Mouse (Mus musculus) CH12.LX (cell line): ENCODE measurements around the gene Olfr1229. TPM values are rescaled to one million over a fixed set of nuclear protein-coding genes. Genes with fewer than 3 reads are reported as not detected.

Source experiments
- DNase-seq: peaks from one replicate; pipeline ENCODE4 v3.0.0-alpha.2; 2013; ENCODE audit errors: extremely low read depth
- H3K27ac ChIP-seq: 2 replicates; pipeline ENCODE4 v1.5.1; 2012; ENCODE audit warnings: low read depth, mild to moderate bottlenecking, control low read depth, moderate library complexity; ENCODE audit not compliant: insufficient read depth
- H3K27me3 ChIP-seq: replicated peaks from 2 replicates; pipeline ENCODE3; 2012; ENCODE audit warnings: inconsistent platforms
- H3K36me3 ChIP-seq, 2 experiments: replicated peaks in 1 of 2; 2 replicates each; pipeline versions ENCODE3 to v1.6.1; 2012; ENCODE audit warnings: inconsistent platforms in 1 of 2, low read length in 1 of 2, mild to moderate bottlenecking in 1 of 2, mixed read lengths in 1 of 2, moderate library complexity in 1 of 2; ENCODE audit not compliant: control insufficient read depth in 1 of 2, insufficient read depth in 1 of 2
- H3K4me1 ChIP-seq, 2 experiments: 2 replicates each; pipeline ENCODE4 v1.6.1; 2012; ENCODE audit warnings: inconsistent platforms in 1 of 2, moderate library complexity in 1 of 2; ENCODE audit not compliant: insufficient read depth in 2 of 2, control insufficient read depth in 1 of 2
- H3K4me2 ChIP-seq: 2 replicates; pipeline ENCODE4 v1.6.1; 2012; ENCODE audit warnings: low read depth, mild to moderate bottlenecking, control low read depth; ENCODE audit not compliant: poor library complexity, insufficient read depth, severe bottlenecking
- H3K4me3 ChIP-seq, 3 experiments: fragments of 150-350 bp in 1 of 3; sonication (generic) in 1 of 3; replicated peaks in 1 of 3; 2 replicates each; pipeline versions ENCODE3 to v1.5.1; 2011 to 2012; ENCODE audit warnings: low read depth in 2 of 3, low read length in 2 of 3, mild to moderate bottlenecking in 2 of 3, moderate library complexity in 2 of 3, control low read depth in 1 of 3, improper control_type of control experiment in 1 of 3, inconsistent platforms in 1 of 3, mixed read lengths in 1 of 3; ENCODE audit not compliant: poor library complexity in 1 of 3
- H3K79me2 ChIP-seq: replicated peaks from 2 replicates; pipeline ENCODE4 v1.6.1; 2012; ENCODE audit warnings: mild to moderate bottlenecking, moderate library complexity; ENCODE audit not compliant: control insufficient read depth, poor library complexity, insufficient read depth, severe bottlenecking; ENCODE audit errors: extremely low read depth
- H3K9ac ChIP-seq: 2 replicates; pipeline ENCODE4 v1.6.1; 2012; ENCODE audit warnings: low read depth, mild to moderate bottlenecking, control low read depth, moderate library complexity; ENCODE audit not compliant: insufficient read depth
- H3K9me3 ChIP-seq: replicated peaks from 2 replicates; pipeline ENCODE3; 2012; ENCODE audit warnings: low read length, inconsistent platforms, mixed read lengths
- CHD2 ChIP-seq: IDR thresholded peaks from 2 replicates; pipeline ENCODE4 v1.6.1; 2011; ENCODE audit warnings: low read length, improper control_type of control experiment
- CTCF ChIP-seq, 2 experiments: IDR thresholded peaks in 1 of 2; conservative IDR thresholded peaks in 1 of 2; 2 replicates each; pipeline ENCODE4 v1.5.1; 2011 to 2012; ENCODE audit warnings: low read depth in 2 of 2, low read length in 2 of 2, improper control_type of control experiment in 1 of 2, inconsistent platforms in 1 of 2, mild to moderate bottlenecking in 1 of 2, moderate library complexity in 1 of 2
- E2F4 ChIP-seq: IDR thresholded peaks from 2 replicates; pipeline ENCODE4 v1.6.1; 2011; ENCODE audit warnings: low read depth, low read length, improper control_type of control experiment; ENCODE audit not compliant: insufficient replicate concordance
- ELF1 ChIP-seq: IDR thresholded peaks from 2 replicates; pipeline ENCODE4 v1.6.1; 2014; ENCODE audit warnings: low read depth, mild to moderate bottlenecking, inconsistent platforms, low read length, improper control_type of control experiment
- EP300 ChIP-seq: IDR thresholded peaks from 2 replicates; pipeline ENCODE4 v1.6.1; 2011; ENCODE audit warnings: low read length, improper control_type of control experiment
- ETS1 ChIP-seq: conservative IDR thresholded peaks from 2 replicates; pipeline ENCODE4 v1.6.1; 2012; ENCODE audit warnings: low read depth, mild to moderate bottlenecking, inconsistent platforms, low read length, improper control_type of control experiment, moderate library complexity
- GABPA ChIP-seq: IDR thresholded peaks from 2 replicates; pipeline ENCODE4 v1.6.1; 2012; ENCODE audit warnings: low read depth, low read length, improper control_type of control experiment, inconsistent platforms; ENCODE audit not compliant: insufficient replicate concordance
- IRF4 ChIP-seq: IDR thresholded peaks from 2 replicates; pipeline ENCODE4 v1.6.1; 2014; ENCODE audit warnings: low read depth, mild to moderate bottlenecking, inconsistent platforms, low read length, improper control_type of control experiment
- JUND ChIP-seq: conservative IDR thresholded peaks from 2 replicates; pipeline ENCODE4 v1.6.1; 2011; ENCODE audit warnings: low read depth, low read length, improper control_type of control experiment
- KAT2A ChIP-seq: IDR thresholded peaks from 2 replicates; pipeline ENCODE4 v1.6.1; 2012; ENCODE audit warnings: low read length, improper control_type of control experiment, inconsistent platforms; ENCODE audit not compliant: insufficient replicate concordance
- MAFK ChIP-seq: IDR thresholded peaks from 2 replicates; pipeline ENCODE4 v1.6.1; 2011; ENCODE audit warnings: low read length, improper control_type of control experiment; ENCODE audit not compliant: insufficient replicate concordance
- MEF2A ChIP-seq: IDR thresholded peaks from 2 replicates; pipeline ENCODE4 v1.6.1; 2014; ENCODE audit warnings: low read depth, mild to moderate bottlenecking, inconsistent platforms, low read length, improper control_type of control experiment, borderline replicate concordance
- MXI1 ChIP-seq: IDR thresholded peaks from 2 replicates; pipeline ENCODE4 v1.6.1; 2011; ENCODE audit warnings: mild to moderate bottlenecking, low read depth, low read length, improper control_type of control experiment
- NRF1 ChIP-seq: IDR thresholded peaks from 2 replicates; pipeline ENCODE4 v1.6.1; 2014; ENCODE audit warnings: low read depth, mild to moderate bottlenecking, inconsistent platforms, low read length, improper control_type of control experiment, moderate library complexity
- PAX5 ChIP-seq: IDR thresholded peaks from 2 replicates; pipeline ENCODE4 v1.6.1; 2012; ENCODE audit warnings: low read length, inconsistent platforms, mixed read lengths
- POLR2AphosphoS2 ChIP-seq: IDR thresholded peaks from 2 replicates; pipeline ENCODE4 v1.6.1; 2011; ENCODE audit warnings: low read depth, low read length, improper control_type of control experiment
- TBP ChIP-seq: conservative IDR thresholded peaks from 2 replicates; pipeline ENCODE4 v1.6.1; 2011; ENCODE audit warnings: low read depth, low read length, improper control_type of control experiment
- TCF12 ChIP-seq: IDR thresholded peaks from 2 replicates; pipeline ENCODE4 v1.6.1; 2014; ENCODE audit warnings: low read depth, mild to moderate bottlenecking, inconsistent platforms, low read length, improper control_type of control experiment
- USF1 ChIP-seq: IDR thresholded peaks from 2 replicates; pipeline ENCODE4 v1.6.1; 2014; ENCODE audit warnings: low read depth, mild to moderate bottlenecking, inconsistent platforms, low read length, improper control_type of control experiment
- ZMIZ1 ChIP-seq: IDR thresholded peaks from 2 replicates; pipeline ENCODE4 v1.6.1; 2012; ENCODE audit warnings: low read depth, mild to moderate bottlenecking, inconsistent platforms, low read length, improper control_type of control experiment
- ZNF384 ChIP-seq: IDR thresholded peaks from 2 replicates; pipeline ENCODE4 v1.6.1; 2012; ENCODE audit warnings: low read depth, low read length, improper control_type of control experiment, inconsistent platforms
- dilution Hi-C: fragments of 300-500 bp; cut with MboI; formaldehyde crosslinking; loops from 2 replicates; pipeline ENCODE4 v1.14.3; 2020; ENCODE audit warnings: low sequenced_read_pairs; ENCODE audit not compliant: extremely low pct_unique_long_range_greater_than_20kb, extremely low pct_ligation_motif_present
- in situ Hi-C: fragments of 300-500 bp; cut with MboI; formaldehyde crosslinking; loops from 3 replicates; pipeline ENCODE4 v1.14.3; 2019; ENCODE audit warnings: low sequenced_read_pairs, low pct_ligation_motif_present, low pct_unique_long_range_greater_than_20kb, mixed read lengths
- polyA plus RNA-seq: library from polyadenylated mRNA; unstranded; fragments of >175 nt; gene quantifications from 2 replicates; pipeline ENCODE4 v1.2.1, GENCODE M21; 2012; ENCODE audit warnings: low read depth; ENCODE audit not compliant: insufficient read length
- total RNA-seq, 2 experiments: library from RNA; depleted of rRNA; stranded (reverse); fragments of 300-350 nt in 1 of 2; fragments of >200 nt in 1 of 2; gene quantifications; 2 replicates each; pipeline ENCODE4 v1.2.3; 2012 to 2014

Gene Olfr1229
- total RNA-seq (2012; rRNA removed), result not detected in 2 replicates
- not detected in 2 replicates for total RNA-seq (2014; rRNA removed)
- polyA plus RNA-seq, result not detected in 2 replicates

DNA sequence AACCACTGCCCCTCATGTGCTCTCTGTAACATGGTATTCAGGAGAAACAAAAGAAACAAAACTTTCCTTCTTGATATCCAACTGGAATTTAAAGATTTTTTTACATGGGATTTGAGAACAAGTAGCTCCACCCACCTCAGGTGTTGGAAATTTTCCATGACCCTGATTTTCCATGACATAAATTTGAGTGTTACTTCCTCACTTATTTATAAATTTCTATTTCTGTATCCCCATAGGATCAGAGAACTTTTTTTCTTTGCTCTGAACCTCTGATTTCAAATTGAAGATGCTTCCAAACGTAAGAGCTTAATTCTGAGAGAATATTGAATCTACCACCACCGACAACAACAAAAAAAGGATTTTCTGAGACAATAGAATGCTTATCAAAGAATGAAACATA is at the start of gene Olfr1229:
Olfr1229 (minus strand) TSS at position 101 of the 400 bp plus-strand sequence.
- in situ Hi-C loops, result no loop called here
- Histone ChIP-seq H3K27ac (no peak within 1 kb of the TSS), H3K4me3 (no peak within 1 kb of the TSS), H3K79me2 (no peaks in the 10 kb centered on the region), H3K27me3 (no peaks in the 10 kb centered on the region), H3K36me3 (no peaks in the 10 kb centered on the region), H3K9ac (no peak within 1 kb of the TSS), H3K4me1 (no peaks in the 10 kb centered on the region), H3K9me3 (peaks cover 12% of the 10 kb centered on the region), H3K4me2 (no peak within 1 kb of the TSS)
- no peak for DNase-seq
- TF ChIP-seq NRF1, result no peak
- TF ChIP-seq KAT2A, result no peak
- no peak for TF ChIP-seq JUND
- no peak for TF ChIP-seq ETS1
- TF ChIP-seq MAFK, result no peak
- no peak for TF ChIP-seq ELF1
- TF ChIP-seq GABPA, result no peak
- no peak for TF ChIP-seq TCF12
- no peak for TF ChIP-seq CTCF (conservative IDR thresholded peaks at IDR 0.05 in 1 of 2, IDR thresholded peaks at IDR 0.05 in 1 of 2; ENCODE audit: low read depth in 2 of 2, low read length in 2 of 2)
- TF ChIP-seq ZMIZ1, result no peak
- no peak for TF ChIP-seq E2F4
- no peak for TF ChIP-seq IRF4
- no peak for TF ChIP-seq EP300
- dilution Hi-C loops, result no loop called here

DNA sequence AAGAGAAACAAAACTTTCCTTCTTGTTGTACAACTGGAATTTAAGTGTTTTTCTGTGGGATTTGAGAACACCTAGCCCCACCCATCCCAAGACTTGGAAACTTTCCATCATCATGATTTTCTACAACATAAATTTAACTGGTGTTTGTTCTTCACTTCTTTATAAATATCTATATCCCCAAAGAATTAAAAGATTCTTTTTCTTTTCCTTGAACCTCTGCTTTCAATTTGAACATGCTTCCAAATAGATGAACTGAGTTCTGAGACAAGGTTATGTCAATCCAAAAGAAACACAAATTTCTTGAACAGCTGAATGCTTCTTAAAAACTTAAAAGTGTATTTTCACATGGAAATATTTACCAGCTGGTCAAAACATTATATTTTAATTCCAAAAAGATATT is 41.8 kb upstream of the Olfr1229 start, which contains the start of gene Olfr1232:
Olfr1232 (minus strand) TSS at position 101 of the 400 bp plus-strand sequence.
- Histone ChIP-seq H3K4me2 (no peak within 1 kb of the TSS), H3K9me3 (peaks cover 26% of the 10 kb centered on the region), H3K4me1 (no peaks in the 10 kb centered on the region), H3K79me2 (no peaks in the 10 kb centered on the region), H3K27me3 (no peaks in the 10 kb centered on the region), H3K36me3 (no peaks in the 10 kb centered on the region), H3K4me3 (no peak within 1 kb of the TSS), H3K9ac (no peak within 1 kb of the TSS), H3K27ac (no peak within 1 kb of the TSS)
- in situ Hi-C loops (no loop called here), dilution Hi-C loops (no loop called here)
- no peak for DNase-seq
- TF ChIP-seq MXI1, result no peak
- TF ChIP-seq CHD2, result no peak
- no peak for TF ChIP-seq POLR2AphosphoS2
- TF ChIP-seq MEF2A, result no peak
- TF ChIP-seq NRF1, result no peak
- no peak for TF ChIP-seq PAX5
- no peak for TF ChIP-seq ZNF384
- TF ChIP-seq TBP, result no peak
- TF ChIP-seq USF1, result no peak
- TF ChIP-seq ZMIZ1, result no peak
- no peak for TF ChIP-seq TCF12
